Mouse (Mus musculus) cerebellum, adult 11 months (tissue): ENCODE measurements around the gene Qdpr.
"Not testable (repeated sequence)": the region's sequence is repeated elsewhere in the genome, so short reads cannot be mapped to it uniquely, and the experiment has no call there.

Source experiments
- DNase-seq: peaks from one replicate; pipeline ENCODE4 v3.0.0; 2022

Qdpr gene

GRCm38 (mm10) chr5:45449206-45449605 lies 830 bp downstream of the Qdpr start:
- peak; percentile 6 for DNase-seq

- peak; percentile 23 for DNase-seq
These were observed 1.4 kb downstream of the Qdpr start for GRCm38 (mm10) chr5:45448676-45449075.

- DNase-seq: no peak
These were observed 5.8 kb downstream of the Qdpr start for GRCm38 (mm10) chr5:45444130-45444832.

GRCm38 (mm10) chr5:45441745-45442144 lies 8.3 kb downstream of the Qdpr start:
- DNase-seq: no peak

GRCm38 (mm10) chr5:45441124-45441523 lies 8.9 kb downstream of the Qdpr start:
- DNase-seq: no peak

GRCm38 (mm10) chr5:45438301-45438700 lies 11.7 kb downstream of the Qdpr start:
- DNase-seq: no peak

GRCm38 (mm10) chr5:45437826-45438225 lies 12.2 kb downstream of the Qdpr start:
- no peak for DNase-seq

- no peak for DNase-seq
These were observed 13.8 kb downstream of the Qdpr start for GRCm38 (mm10) chr5:45435967-45436950.

- DNase-seq: no peak
These were observed 22.1 kb downstream of the Qdpr start for GRCm38 (mm10) chr5:45427891-45428290.

- DNase-seq: no peak
These were observed 23.5 kb downstream of the Qdpr start for GRCm38 (mm10) chr5:45426416-45427034.

- not testable (repeated sequence) for DNase-seq
These were observed 24.3 kb downstream of the Qdpr start for GRCm38 (mm10) chr5:45425771-45426170.

- peak; percentile 11 for DNase-seq
These were observed 25.8 kb downstream of the Qdpr start for GRCm38 (mm10) chr5:45424021-45424886.

- DNase-seq: no peak
These were observed 27.9 kb downstream of the Qdpr start for GRCm38 (mm10) chr5:45421881-45422844.

- no peak for DNase-seq
These were observed 30.0 kb downstream of the Qdpr start for GRCm38 (mm10) chr5:45419841-45420638.

- no peak for DNase-seq
These were observed 32.1 kb downstream of the Qdpr start for GRCm38 (mm10) chr5:45417859-45418443.

GRCm38 (mm10) chr5:45416478-45416877 lies 33.6 kb downstream of the Qdpr start:
- no peak for DNase-seq

GRCm38 (mm10) chr5:45406129-45406528 lies 43.9 kb downstream of the Qdpr start:
- DNase-seq: no peak

- peak; percentile 35 for DNase-seq
These were observed 47.4 kb downstream of the Qdpr start for GRCm38 (mm10) chr5:45402632-45403031.

- no peak for DNase-seq
These were observed 65.8 kb downstream of the Qdpr start for GRCm38 (mm10) chr5:45384034-45384812.
